Mouse (Mus musculus): ENCODE results near the gene Pwwp2b. TPM values are rescaled to one million over a fixed set of nuclear protein-coding genes. Genes with fewer than 3 reads are reported as not detected.

Gene Pwwp2b
- total and polyA plus RNA-seq, 2 experiments from 2014 or later = 3.5 to 4.5 TPM

GRCm38 (mm10) chr7:139212754-139213745 is 35.2 kb upstream of the Pwwp2b start, which contains the start of the genes Lrrc27 and Stk32c:
Gene Lrrc27 (plus strand): TSS chr7:139212988.
Gene Stk32c (minus strand): TSS chr7:139213307.
- peak; percentile 97 for ATAC-seq (ENCODE audit: low FRiP score)
- peak; percentile 99 for DNase-seq (ENCODE audit: low spot score)
- H3K27me3 ChIP-seq (ENCODE audit: insufficient read depth, low read length) = no peaks in the 10 kb centered on the region
- peak within 1 kb of the TSS; percentile 62 for H3K4me2 ChIP-seq (ENCODE audit: low read depth, low read length, poor library complexity, severe bottlenecking)
- H3K9me3 ChIP-seq (ENCODE audit: low read length) = no peaks in the 10 kb centered on the region
- H3K27ac ChIP-seq (ENCODE audit: low read depth, low read length) = peak within 1 kb of the TSS; percentile 87
- whole genome bisulfite sequencing = 2% methylated on average over 52 of the region's 53 CpGs
- H3K4me3 ChIP-seq (ENCODE audit: low read depth, low read length) = peak within 1 kb of the TSS; percentile 51
- H3K36me3 ChIP-seq (ENCODE audit: insufficient read depth, low read length) = no peaks in the 10 kb centered on the region
- H3K9ac ChIP-seq (replicated peaks; ENCODE audit: low read length, poor library complexity, severe bottlenecking) = peak within 1 kb of the TSS; percentile 65
- H3K4me1 ChIP-seq (ENCODE audit: insufficient read depth, low read length) = peaks cover 4% of the 10 kb centered on the region
- peak; percentile 44 for TF ChIP-seq CTCF (IDR thresholded peaks at IDR 0.05)

- Histone ChIP-seq H3K9ac (replicated peaks; ENCODE audit: low read length, poor library complexity, severe bottlenecking) (peak overlapping the region; percentile 65), H3K27ac (ENCODE audit: low read depth, low read length) (peak overlapping the region; percentile 68), H3K4me3 (ENCODE audit: low read depth, low read length) (peak overlapping the region; percentile 51), H3K9me3 (ENCODE audit: low read length) (no peaks in the 10 kb centered on the region), H3K4me1 (ENCODE audit: insufficient read depth, low read length) (peaks cover 4% of the 10 kb centered on the region), H3K4me2 (ENCODE audit: low read depth, low read length, poor library complexity, severe bottlenecking) (peak overlapping the region; percentile 62), H3K36me3 (ENCODE audit: insufficient read depth, low read length) (no peaks in the 10 kb centered on the region), H3K27me3 (ENCODE audit: insufficient read depth, low read length) (no peaks in the 10 kb centered on the region)
- no peak for TF ChIP-seq CTCF (IDR thresholded peaks at IDR 0.05)
- ATAC-seq (ENCODE audit: low FRiP score) = no peak
- DNase-seq (ENCODE audit: low spot score) = no peak
- WGBS = 65% methylated on average over 3 of the region's 3 CpGs
These were observed 34.5 kb upstream of the Pwwp2b start for GRCm38 (mm10) chr7:139213751-139214150.

- H3K9me3 ChIP-seq (ENCODE audit: low read length) = no peaks in the 10 kb centered on the region
- H3K4me1 ChIP-seq (ENCODE audit: insufficient read depth, low read length) = peaks cover 4% of the 10 kb centered on the region
- 82% methylated on average over 3 of the region's 3 CpGs for whole genome bisulfite sequencing
- no peak overlapping the region for H3K4me3 ChIP-seq (ENCODE audit: low read depth, low read length)
- no peak for DNase-seq (ENCODE audit: low spot score)
- no peak overlapping the region for H3K27ac ChIP-seq (ENCODE audit: low read depth, low read length)
- no peak for TF ChIP-seq CTCF (IDR thresholded peaks at IDR 0.05)
- ATAC-seq (ENCODE audit: low FRiP score) = no peak
- H3K36me3 ChIP-seq (ENCODE audit: insufficient read depth, low read length) = no peaks in the 10 kb centered on the region
- H3K27me3 ChIP-seq (ENCODE audit: insufficient read depth, low read length) = no peaks in the 10 kb centered on the region
- H3K4me2 ChIP-seq (ENCODE audit: low read depth, low read length, poor library complexity, severe bottlenecking) = no peak overlapping the region
- H3K9ac ChIP-seq (replicated peaks; ENCODE audit: low read length, poor library complexity, severe bottlenecking) = no peak overlapping the region
These were observed 34.1 kb upstream of the Pwwp2b start for GRCm38 (mm10) chr7:139214160-139214559.

GRCm38 (mm10) chr7:139214596-139215340 is 33.5 kb upstream of the Pwwp2b start:
- no peak overlapping the region for H3K4me3 ChIP-seq (ENCODE audit: low read depth, low read length)
- no peak overlapping the region for H3K4me2 ChIP-seq (ENCODE audit: low read depth, low read length, poor library complexity, severe bottlenecking)
- no peak overlapping the region for H3K9ac ChIP-seq (replicated peaks; ENCODE audit: low read length, poor library complexity, severe bottlenecking)
- H3K27me3 ChIP-seq (ENCODE audit: insufficient read depth, low read length) = no peaks in the 10 kb centered on the region
- TF ChIP-seq CTCF (IDR thresholded peaks at IDR 0.05) = no peak
- ATAC-seq (ENCODE audit: low FRiP score) = no peak
- H3K36me3 ChIP-seq (ENCODE audit: insufficient read depth, low read length) = no peaks in the 10 kb centered on the region
- 76% methylated on average over 13 of the region's 14 CpGs for WGBS
- H3K4me1 ChIP-seq (ENCODE audit: insufficient read depth, low read length) = peaks cover 4% of the 10 kb centered on the region
- H3K27ac ChIP-seq (ENCODE audit: low read depth, low read length) = no peak overlapping the region
- DNase-seq (ENCODE audit: low spot score) = no peak
- no peaks in the 10 kb centered on the region for H3K9me3 ChIP-seq (ENCODE audit: low read length)

- Histone ChIP-seq H3K36me3 (ENCODE audit: insufficient read depth, low read length) (no peaks in the 10 kb centered on the region), H3K4me1 (ENCODE audit: insufficient read depth, low read length) (peaks cover 4% of the 10 kb centered on the region), H3K27me3 (ENCODE audit: insufficient read depth, low read length) (no peaks in the 10 kb centered on the region), H3K4me3 (ENCODE audit: low read depth, low read length) (no peak overlapping the region), H3K9ac (replicated peaks; ENCODE audit: low read length, poor library complexity, severe bottlenecking) (no peak overlapping the region), H3K27ac (ENCODE audit: low read depth, low read length) (no peak overlapping the region), H3K9me3 (ENCODE audit: low read length) (no peaks in the 10 kb centered on the region), H3K4me2 (ENCODE audit: low read depth, low read length, poor library complexity, severe bottlenecking) (no peak overlapping the region)
- ATAC-seq (ENCODE audit: low FRiP score) (no peak), DNase-seq (ENCODE audit: low spot score) (no peak)
- no peak for TF ChIP-seq CTCF (IDR thresholded peaks at IDR 0.05)
- 58% methylated on average over 1 of the region's 1 CpGs for WGBS
These were observed 32.8 kb upstream of the Pwwp2b start for GRCm38 (mm10) chr7:139215516-139215915.

All from midbrain, postnatal 0 days (tissue).